Mouse (Mus musculus): ENCODE measurements around the gene Btd. TPM values are rescaled to one million over a fixed set of nuclear protein-coding genes. Genes with fewer than 3 reads are reported as not detected.

Gene Btd
- 1.7 and 5.7 TPM in 2 replicates for polyA plus RNA-seq (2012; ENCODE audit: low replicate concordance)

GRCm38 (mm10) chr14:31640890-31641505 is at the start of gene Btd, which contains the start of gene Hacl1:
Btd (plus strand) TSS chr14:31641028.
Hacl1 (minus strand) TSS chr14:31641286.

GRCm38 (mm10) chr14:31591243-31591642 is 49.6 kb upstream of the Btd start, which contains the start of gene Colq:
Colq (minus strand) TSS chr14:31591343.

GRCm38 (mm10) chr14:31640346-31640889 is 410 bp upstream of the Btd start, which contains the start of gene Gm49387:
Gm49387 (minus strand) TSS chr14:31640878.

Other genes with a start within 250 kb of the Btd start
- gene Sh3bp5, start 204.9 kb upstream of the Btd start, polyA plus RNA-seq (2012; ENCODE audit: low replicate concordance) = 9.4 and 19.6 TPM in 2 replicates
- gene Eaf1, start 146.6 kb upstream of the Btd start, polyA plus RNA-seq (2012; ENCODE audit: low replicate concordance) = 345 and 612 TPM in 2 replicates
- gene Mettl6, start 146.0 kb upstream of the Btd start, polyA plus RNA-seq (2012; ENCODE audit: low replicate concordance) = 1.1 and 3.7 TPM in 2 replicates
- 0.52 and 1.2 TPM in 2 replicates for gene Colq, start 49.7 kb upstream of the Btd start, polyA plus RNA-seq (2012; ENCODE audit: low replicate concordance)
- not detected in 2 replicates for gene Gm49387, start 150 bp upstream of the Btd start, polyA plus RNA-seq (2012; ENCODE audit: low replicate concordance)
- gene Hacl1, start 258 bp downstream of the Btd start, polyA plus RNA-seq (2012; ENCODE audit: low replicate concordance) = 0.19 and 0.46 TPM in 2 replicates
- gene Ankrd28, start 189.6 kb downstream of the Btd start, polyA plus RNA-seq (2012; ENCODE audit: low replicate concordance) = 2.4 and 2.7 TPM in 2 replicates

All from leukemia stem cell, adult 10-12 weeks (primary cell).